Mouse (Mus musculus): ENCODE measurements around the gene Schip1. TPM values are rescaled to one million over a fixed set of nuclear protein-coding genes. Genes with fewer than 3 reads are reported as not detected.

Schip1 gene
- total and polyA plus RNA-seq, 2 experiments from 2014 or later: 108 to 157 TPM

DNA sequence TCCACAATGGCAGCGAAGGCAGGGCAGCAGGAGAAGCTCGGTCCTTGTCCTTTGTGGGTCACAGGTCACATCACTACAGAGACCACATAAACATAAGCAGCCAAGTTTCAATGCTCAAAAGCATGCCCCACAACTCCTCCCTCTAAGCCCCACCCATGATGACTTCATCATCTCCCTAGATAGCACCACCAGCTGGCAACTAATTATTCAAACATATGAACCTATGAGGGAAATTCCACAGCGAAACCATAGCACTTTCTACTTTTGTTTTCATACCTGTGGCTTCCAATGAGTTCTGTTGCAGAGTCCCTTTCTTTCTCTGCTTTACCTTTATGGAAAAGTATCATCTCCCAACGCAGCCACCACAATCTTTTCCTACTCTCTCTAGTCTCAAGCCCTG lies 270.9 kb downstream of the Schip1 start:
- Histone ChIP-seq H3K9ac (replicated peaks; ENCODE audit: low read length, poor library complexity, severe bottlenecking) (no peak overlapping the region), H3K27ac (ENCODE audit: low read depth, low read length) (no peak overlapping the region), H3K27me3 (ENCODE audit: insufficient read depth, low read length) (no peaks in the 10 kb centered on the region), H3K36me3 (ENCODE audit: insufficient read depth, low read length) (no peaks in the 10 kb centered on the region), H3K4me3 (ENCODE audit: low read depth, low read length) (no peak overlapping the region), H3K4me2 (ENCODE audit: low read depth, low read length, poor library complexity, severe bottlenecking) (no peak overlapping the region), H3K9me3 (ENCODE audit: low read length) (no peaks in the 10 kb centered on the region), H3K4me1 (ENCODE audit: insufficient read depth, low read length) (no peaks in the 10 kb centered on the region)
- WGBS: 96% methylated on average over 4 of the region's 4 CpGs
- no peak for TF ChIP-seq CTCF (IDR thresholded peaks at IDR 0.05)
- DNase-seq (ENCODE audit: low spot score) (no peak), ATAC-seq (ENCODE audit: low FRiP score) (no peak)

GRCm38 (mm10) chr3:68350624-68351023 lies 286.0 kb downstream of the Schip1 start:
- WGBS: 70% methylated on average over 6 of the region's 6 CpGs
- Histone ChIP-seq H3K4me2 (ENCODE audit: low read depth, low read length, poor library complexity, severe bottlenecking) (no peak overlapping the region), H3K9me3 (ENCODE audit: low read length) (no peaks in the 10 kb centered on the region), H3K9ac (replicated peaks; ENCODE audit: low read length, poor library complexity, severe bottlenecking) (no peak overlapping the region), H3K27ac (ENCODE audit: low read depth, low read length) (no peak overlapping the region), H3K27me3 (ENCODE audit: insufficient read depth, low read length) (no peaks in the 10 kb centered on the region), H3K4me3 (ENCODE audit: low read depth, low read length) (no peak overlapping the region), H3K4me1 (ENCODE audit: insufficient read depth, low read length) (0 out of 2 replicates have a peak, but pooled peaks cover 2% of the 10 kb centered on the region), H3K36me3 (ENCODE audit: insufficient read depth, low read length) (no peaks in the 10 kb centered on the region)
- DNase-seq (ENCODE audit: low spot score) (no peak), ATAC-seq (ENCODE audit: low FRiP score) (no peak)
- TF ChIP-seq CTCF (IDR thresholded peaks at IDR 0.05): no peak

DNA sequence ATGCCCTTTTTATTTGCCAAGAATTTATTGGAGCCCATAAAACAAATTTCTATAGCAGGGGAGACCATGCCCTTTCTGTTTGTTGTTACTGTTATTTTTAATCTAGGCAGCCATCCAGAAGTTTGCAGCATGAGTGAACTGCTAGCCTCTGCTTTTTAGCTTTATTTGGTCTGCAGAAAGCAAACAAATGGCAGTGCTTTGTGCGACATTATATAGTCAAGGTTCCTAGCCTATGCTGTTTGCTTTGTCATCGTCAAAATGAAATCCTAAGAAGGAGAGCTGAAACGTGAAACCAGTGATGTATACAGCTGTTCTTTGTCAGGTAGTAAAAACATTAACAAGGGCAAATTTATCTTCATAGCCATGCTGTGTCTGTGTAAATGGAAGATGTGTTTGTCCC lies 286.9 kb downstream of the Schip1 start:
- no peak overlapping the region for H3K4me3 ChIP-seq (ENCODE audit: low read depth, low read length)

GRCm38 (mm10) chr3:68352961-68353360 lies 288.4 kb downstream of the Schip1 start:
- Histone ChIP-seq H3K36me3 (ENCODE audit: insufficient read depth, low read length) (no peaks in the 10 kb centered on the region), H3K4me1 (ENCODE audit: insufficient read depth, low read length) (0 out of 2 replicates have a peak, but pooled peaks cover 2% of the 10 kb centered on the region), H3K27ac (ENCODE audit: low read depth, low read length) (no peak overlapping the region), H3K4me3 (ENCODE audit: low read depth, low read length) (no peak overlapping the region), H3K9me3 (ENCODE audit: low read length) (no peaks in the 10 kb centered on the region), H3K4me2 (ENCODE audit: low read depth, low read length, poor library complexity, severe bottlenecking) (no peak overlapping the region), H3K9ac (replicated peaks; ENCODE audit: low read length, poor library complexity, severe bottlenecking) (no peak overlapping the region), H3K27me3 (ENCODE audit: insufficient read depth, low read length) (no peaks in the 10 kb centered on the region)
- no peak for TF ChIP-seq CTCF (IDR thresholded peaks at IDR 0.05)
- 84% methylated on average over 7 of the region's 7 CpGs for WGBS
- DNase-seq (ENCODE audit: low spot score) (no peak), ATAC-seq (ENCODE audit: low FRiP score) (no peak)

More for the DNA sequence above, 286.9 kb downstream of the Schip1 start:
- Histone ChIP-seq H3K4me2 (ENCODE audit: low read depth, low read length, poor library complexity, severe bottlenecking) (no peak overlapping the region), H3K36me3 (ENCODE audit: insufficient read depth, low read length) (no peaks in the 10 kb centered on the region), H3K9ac (replicated peaks; ENCODE audit: low read length, poor library complexity, severe bottlenecking) (no peak overlapping the region), H3K27ac (ENCODE audit: low read depth, low read length) (no peak overlapping the region), H3K9me3 (ENCODE audit: low read length) (no peaks in the 10 kb centered on the region), H3K4me1 (ENCODE audit: insufficient read depth, low read length) (0 out of 2 replicates have a peak, but pooled peaks cover 2% of the 10 kb centered on the region), H3K27me3 (ENCODE audit: insufficient read depth, low read length) (no peaks in the 10 kb centered on the region)
- no peak for ATAC-seq (ENCODE audit: low FRiP score)
- 63% methylated on average over 3 of the region's 3 CpGs for WGBS
- DNase-seq (ENCODE audit: low spot score): no peak
- TF ChIP-seq CTCF (IDR thresholded peaks at IDR 0.05): no peak

GRCm38 (mm10) chr3:68353492-68353891 lies 288.9 kb downstream of the Schip1 start:
- H3K36me3 ChIP-seq (ENCODE audit: insufficient read depth, low read length): no peaks in the 10 kb centered on the region
- TF ChIP-seq CTCF (IDR thresholded peaks at IDR 0.05): no peak
- ATAC-seq (ENCODE audit: low FRiP score) (no peak), DNase-seq (ENCODE audit: low spot score) (no peak)
- no peak overlapping the region for H3K27ac ChIP-seq (ENCODE audit: low read depth, low read length)
- H3K9ac ChIP-seq (replicated peaks; ENCODE audit: low read length, poor library complexity, severe bottlenecking): no peak overlapping the region
- H3K4me3 ChIP-seq (ENCODE audit: low read depth, low read length): no peak overlapping the region
- H3K4me2 ChIP-seq (ENCODE audit: low read depth, low read length, poor library complexity, severe bottlenecking): no peak overlapping the region
- no peaks in the 10 kb centered on the region for H3K9me3 ChIP-seq (ENCODE audit: low read length)
- 0 out of 2 replicates have a peak, but pooled peaks cover 2% of the 10 kb centered on the region for H3K4me1 ChIP-seq (ENCODE audit: insufficient read depth, low read length)
- H3K27me3 ChIP-seq (ENCODE audit: insufficient read depth, low read length): no peaks in the 10 kb centered on the region
- 85% methylated on average over 3 of the region's 3 CpGs for WGBS

DNA sequence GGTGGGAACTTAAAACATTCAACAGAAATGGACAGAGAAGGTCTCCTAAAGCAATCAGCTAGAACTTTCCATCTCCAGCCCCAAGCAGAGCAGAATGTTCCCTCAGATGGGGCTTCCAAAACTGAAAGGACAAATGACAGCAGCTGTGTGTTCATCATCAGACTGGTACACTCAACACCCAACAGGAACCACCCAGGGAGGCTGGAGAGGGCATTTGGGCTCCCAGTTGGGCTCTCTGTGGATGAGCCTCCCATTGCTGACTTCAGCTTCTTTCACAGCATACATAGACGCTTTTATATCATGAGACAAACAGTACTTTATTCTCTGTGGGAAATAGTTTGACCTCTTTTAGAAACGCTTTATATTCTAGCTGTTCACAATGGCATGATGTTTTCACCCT lies 291.9 kb downstream of the Schip1 start:
- Histone ChIP-seq H3K4me3 (ENCODE audit: low read depth, low read length) (no peak overlapping the region), H3K27me3 (ENCODE audit: insufficient read depth, low read length) (no peaks in the 10 kb centered on the region), H3K9me3 (ENCODE audit: low read length) (no peaks in the 10 kb centered on the region), H3K27ac (ENCODE audit: low read depth, low read length) (no peak overlapping the region), H3K36me3 (ENCODE audit: insufficient read depth, low read length) (no peaks in the 10 kb centered on the region), H3K4me2 (ENCODE audit: low read depth, low read length, poor library complexity, severe bottlenecking) (no peak overlapping the region), H3K4me1 (ENCODE audit: insufficient read depth, low read length) (no peaks in the 10 kb centered on the region), H3K9ac (replicated peaks; ENCODE audit: low read length, poor library complexity, severe bottlenecking) (no peak overlapping the region)
- no peak for DNase-seq (ENCODE audit: low spot score)
- ATAC-seq (ENCODE audit: low FRiP score): no peak
- TF ChIP-seq CTCF (IDR thresholded peaks at IDR 0.05): no peak
- WGBS: 86% methylated on average over 2 of the region's 2 CpGs
